Mouse (Mus musculus): Measurements from ENCODE around the gene Eddm3b.
"Not testable (repeated sequence)": the region's sequence is repeated elsewhere in the genome, so short reads cannot be mapped to it uniquely, and the experiment has no call there.

Gene Eddm3b

GRCm38 (mm10) chr14:51094096-51094875 lies 19.9 kb upstream of the Eddm3b start:
- in situ Hi-C loops (cut with MboI) = no loop called here

- in situ Hi-C loops (cut with MboI) = no loop called here
These were observed 19.3 kb upstream of the Eddm3b start for GRCm38 (mm10) chr14:51094921-51095320.

GRCm38 (mm10) chr14:51095736-51096524 lies 18.3 kb upstream of the Eddm3b start:
- in situ Hi-C loops (cut with MboI) = no loop called here

GRCm38 (mm10) chr14:51098300-51098699 lies 15.9 kb upstream of the Eddm3b start:
- in situ Hi-C loops (cut with MboI) = not testable (repeated sequence)

GRCm38 (mm10) chr14:51098921-51099320 lies 15.3 kb upstream of the Eddm3b start:
- in situ Hi-C loops (cut with MboI) = no loop called here

- in situ Hi-C loops (cut with MboI) = loop anchor here (10.0 kb wide), 1 partner anchor 74 kb away; no protein-coding TSS in a partner anchor
These were observed 12.9 kb upstream of the Eddm3b start for GRCm38 (mm10) chr14:51101284-51101683.

- in situ Hi-C loops (cut with MboI) = loop anchor here (10.0 kb wide), 1 partner anchor 72 kb away; no protein-coding TSS in a partner anchor
These were observed 11.0 kb upstream of the Eddm3b start for GRCm38 (mm10) chr14:51103217-51103616.

GRCm38 (mm10) chr14:51104366-51104765 lies 9.9 kb upstream of the Eddm3b start:
- in situ Hi-C loops (cut with MboI) = loop anchor here (10.0 kb wide), 1 partner anchor 70 kb away; no protein-coding TSS in a partner anchor

- in situ Hi-C loops (cut with MboI) = loop anchor here (5.0 to 10.0 kb wide), 2 partner anchors 68 to 136 kb away; no protein-coding TSS in a partner anchor
These were observed 7.7 kb upstream of the Eddm3b start for GRCm38 (mm10) chr14:51106449-51106967.

GRCm38 (mm10) chr14:51111966-51112365 lies 2.3 kb upstream of the Eddm3b start:
- in situ Hi-C loops (cut with MboI) = no loop called here

- in situ Hi-C loops (cut with MboI) = no loop called here
These were observed 750 bp upstream of the Eddm3b start for GRCm38 (mm10) chr14:51113476-51113875.

GRCm38 (mm10) chr14:51125684-51126083 lies 11.5 kb downstream of the Eddm3b start:
- in situ Hi-C loops (cut with MboI) = no loop called here

- in situ Hi-C loops (cut with MboI) = no loop called here
These were observed 13.5 kb downstream of the Eddm3b start for GRCm38 (mm10) chr14:51127648-51128258.

- in situ Hi-C loops (cut with MboI) = no loop called here
These were observed 14.8 kb downstream of the Eddm3b start for GRCm38 (mm10) chr14:51128775-51129623.

GRCm38 (mm10) chr14:51129624-51129975 lies 15.4 kb downstream of the Eddm3b start:
- in situ Hi-C loops (cut with MboI) = no loop called here

- in situ Hi-C loops (cut with MboI) = no loop called here
These were observed 16.2 kb downstream of the Eddm3b start for GRCm38 (mm10) chr14:51130315-51130940.

GRCm38 (mm10) chr14:51131086-51131815 lies 17.0 kb downstream of the Eddm3b start:
- in situ Hi-C loops (cut with MboI) = no loop called here

- in situ Hi-C loops (cut with MboI) = no loop called here
These were observed 18.1 kb downstream of the Eddm3b start for GRCm38 (mm10) chr14:51132372-51132771.

- in situ Hi-C loops (cut with MboI) = no loop called here
These were observed 26.1 kb downstream of the Eddm3b start for GRCm38 (mm10) chr14:51140342-51140741.

GRCm38 (mm10) chr14:51142119-51142518 lies 27.9 kb downstream of the Eddm3b start:
- in situ Hi-C loops (cut with MboI) = no loop called here
